In genomic region chr2:118431589-118431988, GRCm38 (mm10) we compare ENCODE assay signal across 9 mouse cellular contexts. TPM values are rescaled to one million over a fixed set of nuclear protein-coding genes. Genes with fewer than 3 reads are reported as not detected.
DNase-seq lines count a peak whose midpoint lies in the region; ATAC-seq and TF ChIP-seq lines count a peak whose summit lies in the region.
"Had no signal": no experiment of that assay in that cellular context is flagged by ENCODE, and none has a peak within 500 bp of the region (broad histone marks: within the 10 kb centered on the region; RNA-seq: fewer than 3 reads in every experiment).

No protein-coding gene starts in this region.

- H3K36me3 ChIP-seq in liver, adult 2 months (ENCODE audit: control insufficient read depth, insufficient read depth, low read length) = peaks cover 35% of the 10 kb centered on the region
- H3K36me3 ChIP-seq in liver, embryonic 11.5 days (ENCODE audit: control insufficient read depth, insufficient read depth, low read length) = peaks cover 28% of the 10 kb centered on the region
- H3K36me3 ChIP-seq in embryonic facial prominence, embryonic 14.5 days (ENCODE audit: control insufficient read depth, insufficient read depth, low read length) = peaks cover 86% of the 10 kb centered on the region

- H3K79me2 ChIP-seq in liver, adult 2 months (ENCODE audit: control insufficient read depth, insufficient read depth, low read length) = no peaks in the 10 kb centered on the region

- H3K27ac ChIP-seq in liver, adult 2 months (replicated peaks; ENCODE audit: insufficient read depth, low read depth, low read length) = no peak overlapping the region
- H3K27ac ChIP-seq in liver, embryonic 11.5 days (ENCODE audit: low read depth, low read length) = no peak overlapping the region
- no peak overlapping the region for H3K27ac ChIP-seq in embryonic facial prominence, embryonic 14.5 days (replicated peaks; ENCODE audit: low read depth, low read length)

- H3K9ac ChIP-seq in liver, adult 2 months (ENCODE audit: low read depth, low read length) = no peak overlapping the region
- no peak overlapping the region for H3K9ac ChIP-seq in liver, embryonic 11.5 days (ENCODE audit: low read depth, low read length)
- no peak overlapping the region for H3K9ac ChIP-seq in embryonic facial prominence, embryonic 14.5 days (ENCODE audit: low read depth, low read length)

- ATAC-seq in liver, embryonic 11.5 days (replicated peaks; ENCODE audit: low FRiP score) = no peak
- no peak for ATAC-seq in embryonic facial prominence, embryonic 14.5 days (ENCODE audit: low read depth)
- peak; percentile 82 for ATAC-seq in megakaryocyte-erythroid progenitor cell, adult 5-6 weeks (replicated peaks; ENCODE audit: low FRiP score, low TSS enrichment, poor library complexity, severe bottlenecking)

- no peaks in the 10 kb centered on the region for H3K4me1 ChIP-seq in liver, adult 2 months (ENCODE audit: control insufficient read depth, insufficient read depth, low read length)
- no peaks in the 10 kb centered on the region for H3K4me1 ChIP-seq in liver, embryonic 11.5 days (replicated peaks; ENCODE audit: control insufficient read depth, insufficient read depth, low read length)
- no peaks in the 10 kb centered on the region for H3K4me1 ChIP-seq in embryonic facial prominence, embryonic 14.5 days (ENCODE audit: control insufficient read depth, insufficient read depth, low read length)

- DNase-seq in cerebellum, adult 18-20 months = peak; percentile 43 to 50
- DNase-seq in cerebellum, adult 11-12 months = no peak
- no peak for DNase-seq in liver, adult 2 months (ENCODE audit: extremely low read depth, low read depth, low spot score)
- no peak for DNase-seq in liver, embryonic 11.5 days (ENCODE audit: low spot score)
- DNase-seq in adipocyte (ENCODE audit: low spot score) = peak; percentile 50
- DNase-seq in embryonic facial prominence, embryonic 14.5 days (ENCODE audit: low spot score) = peak; percentile 30
- no peak for DNase-seq in frontal cortex, postnatal 10 days (ENCODE audit: low spot score in 2 of 2)

- TF ChIP-seq POLR2A in liver, adult 2 months (IDR thresholded peaks at IDR 0.05; ENCODE audit: extremely low read depth, insufficient read depth, low read length) = no peak

- no peaks in the 10 kb centered on the region for H3K27me3 ChIP-seq in liver, adult 2 months (ENCODE audit: control insufficient read depth, insufficient read depth, low read length)
- no peaks in the 10 kb centered on the region for H3K27me3 ChIP-seq in liver, embryonic 11.5 days (replicated peaks; ENCODE audit: control insufficient read depth, insufficient read depth, low read length)
- H3K27me3 ChIP-seq in embryonic facial prominence, embryonic 14.5 days (replicated peaks; ENCODE audit: control insufficient read depth, insufficient read depth, low read length) = no peaks in the 10 kb centered on the region

- H3K9me3 ChIP-seq in liver, embryonic 11.5 days (ENCODE audit: control insufficient read depth, low read length) = no peaks in the 10 kb centered on the region
- no peaks in the 10 kb centered on the region for H3K9me3 ChIP-seq in embryonic facial prominence, embryonic 14.5 days (ENCODE audit: control insufficient read depth, low read length)
- H3K9me3 ChIP-seq: G1E had no signal

- H3K4me3 ChIP-seq in liver, adult 2 months (ENCODE audit: insufficient read depth, low read depth, low read length) = no peak overlapping the region
- H3K4me3 ChIP-seq in liver, embryonic 11.5 days (ENCODE audit: low read depth, low read length) = no peak overlapping the region
- H3K4me3 ChIP-seq in embryonic facial prominence, embryonic 14.5 days (ENCODE audit: low read depth, low read length) = no peak overlapping the region

- WGBS in liver, adult 2 months = 87% methylated on average over 5 of the region's 5 CpGs
- 67% methylated on average over 5 of the region's 5 CpGs for WGBS in liver, embryonic 11.5 days
- WGBS in embryonic facial prominence, embryonic 14.5 days = 70% methylated on average over 5 of the region's 5 CpGs

- peak; percentile 55 for TF ChIP-seq CTCF in liver, adult 2 months (IDR thresholded peaks at IDR 0.05; ENCODE audit: low read depth, low read length)

- no peak overlapping the region for H3K4me2 ChIP-seq in liver, embryonic 11.5 days
- H3K4me2 ChIP-seq in embryonic facial prominence, embryonic 14.5 days (ENCODE audit: low read depth, low read length) = no peak overlapping the region

RNA-seq across cellular contexts. Expression of gene Eif2ak4, which starts 43.2 kb away (rescaled TPM):
- total RNA-seq in liver, adult 2 months (2014; rRNA removed) = 5.4 and 5.6 TPM in 2 replicates
- 4.2 and 4.8 TPM in 2 replicates for polyA plus RNA-seq in liver, adult 2 months (2012; rRNA removed)
- 14.0 and 15.0 TPM in 2 replicates for polyA plus RNA-seq in liver, embryonic 11.5 days (2014; fragmentation: Nextera tagmentation; extraction: Ambion mirVana)
- polyA plus RNA-seq in embryonic facial prominence, embryonic 14.5 days (2014; fragmentation: Nextera tagmentation; extraction: Ambion mirVana) = 10.0 and 10.8 TPM in 2 replicates
- 18.1 and 21.0 TPM in 2 replicates for total RNA-seq in megakaryocyte-erythroid progenitor cell, adult 5-6 weeks (2014; fragmentation: Nextera tagmentation)
- 12.6 and 17.9 TPM in 2 replicates for total RNA-seq in megakaryocyte-erythroid progenitor cell, adult 5-6 weeks (2017)

RNA-seq across cellular contexts. Expression of gene Srp14, which starts 47.9 kb away (rescaled TPM):
- 59.7 and 72.8 TPM in 2 replicates for total RNA-seq in liver, adult 2 months (2014; rRNA removed)
- polyA plus RNA-seq in liver, adult 2 months (2012; rRNA removed) = 33.4 and 37.3 TPM in 2 replicates
- polyA plus RNA-seq in liver, embryonic 11.5 days (2014; fragmentation: Nextera tagmentation; extraction: Ambion mirVana) = 184 and 195 TPM in 2 replicates
- 237 and 260 TPM in 2 replicates for polyA plus RNA-seq in embryonic facial prominence, embryonic 14.5 days (2014; fragmentation: Nextera tagmentation; extraction: Ambion mirVana)
- 137 and 155 TPM in 2 replicates for total RNA-seq in megakaryocyte-erythroid progenitor cell, adult 5-6 weeks (2014; fragmentation: Nextera tagmentation)
- total RNA-seq in megakaryocyte-erythroid progenitor cell, adult 5-6 weeks (2017) = 129 and 225 TPM in 2 replicates

RNA-seq across cellular contexts. Expression of gene Gpr176, which starts 58.4 kb away (rescaled TPM):
- total RNA-seq in liver, adult 2 months (2014; rRNA removed) = not detected in 2 replicates
- not detected in 2 replicates for polyA plus RNA-seq in liver, adult 2 months (2012; rRNA removed)
- polyA plus RNA-seq in liver, embryonic 11.5 days (2014; fragmentation: Nextera tagmentation; extraction: Ambion mirVana) = 1.2 and 1.3 TPM in 2 replicates
- 0.34 and 0.53 TPM in 2 replicates for polyA plus RNA-seq in embryonic facial prominence, embryonic 14.5 days (2014; fragmentation: Nextera tagmentation; extraction: Ambion mirVana)
- total RNA-seq in megakaryocyte-erythroid progenitor cell, adult 5-6 weeks (2014; fragmentation: Nextera tagmentation) = not detected in 2 replicates
- total RNA-seq in megakaryocyte-erythroid progenitor cell, adult 5-6 weeks (2017) = not detected in 2 replicates
- polyA plus RNA-seq: G1E had no signal

Comparison
In these comparisons a context has a peak if more than half of its experiments do, and no peak if none do; other contexts are left out.
1. DNase-seq: peak in cerebellum, adult 18-20 months (2 of 2), adipocyte (single experiment) and embryonic facial prominence, embryonic 14.5 days (single experiment); none in cerebellum, adult 11-12 months (single experiment), liver, adult 2 months (single experiment), liver, embryonic 11.5 days (single experiment) and frontal cortex, postnatal 10 days (0 of 2).